Mouse (Mus musculus): ENCODE measurements around the gene Gm20795. TPM values are rescaled to one million over a fixed set of nuclear protein-coding genes. Genes with fewer than 3 reads are reported as not detected.
"Not testable (repeated sequence)": the region's sequence is repeated elsewhere in the genome, so short reads cannot be mapped to it uniquely, and the experiment has no call there.

Gene Gm20795
- not detected in 2 replicates for polyA plus RNA-seq (2012; ENCODE audit: insufficient read depth, insufficient read length, missing spikeins)

- H3K27ac ChIP-seq (ENCODE audit: insufficient read depth, low read depth, low read length); H3K4me3 ChIP-seq (ENCODE audit: insufficient read depth, low read length); H3K4me1 ChIP-seq (ENCODE audit: control insufficient read depth, insufficient read depth, low read length): not testable (repeated sequence)
These were observed at the start of gene Gm20795 for GRCm38 (mm10) chrY:40804614-40805013. Gene Gm20795 (plus strand): TSS chrY:40804914.

GRCm38 (mm10) chrY:40775665-40776064 lies 29.0 kb upstream of the Gm20795 start, which contains the start of gene Gm21797:
Gene Gm21797 (minus strand): TSS chrY:40775765.
- H3K4me3 ChIP-seq (ENCODE audit: insufficient read depth, low read length); H3K27ac ChIP-seq (ENCODE audit: insufficient read depth, low read depth, low read length): not testable (repeated sequence)

More at GRCm38 (mm10) chrY:40775665-40776064, 29.0 kb upstream of the Gm20795 start, which contains the start of gene Gm21797:
- not testable (repeated sequence) for H3K4me1 ChIP-seq (ENCODE audit: control insufficient read depth, insufficient read depth, low read length)

Other genes with a start within 250 kb of the Gm20795 start
- gene Gm21852, start 152.9 kb upstream of the Gm20795 start, polyA plus RNA-seq (2012; ENCODE audit: insufficient read depth, insufficient read length, missing spikeins), result not detected in 2 replicates
- gene Gm21797, start 29.1 kb upstream of the Gm20795 start, polyA plus RNA-seq (2012; ENCODE audit: insufficient read depth, insufficient read length, missing spikeins), result not detected in 2 replicates

Measured in bone marrow macrophage, adult 2 months (primary cell).